Mouse (Mus musculus) liver, postnatal 0 days (tissue): ENCODE data around the gene Fxyd3. TPM values are rescaled to one million over a fixed set of nuclear protein-coding genes. Genes with fewer than 3 reads are reported as not detected.
A peak's percentile ranks its signal among the peaks of the same experiment; 100 is the strongest.

Experiments
- ATAC-seq: fragments of 200-750 bp; cut with Nextera tagmentation; 2 replicates; pipeline ENCODE4 v1.8.0; 2017; ENCODE audit warnings: mild to moderate bottlenecking, moderate library complexity
- DNase-seq: peaks from one replicate; pipeline ENCODE4 v3.0.0-alpha.2; 2016
- H3K27ac ChIP-seq: fragments of 300-500 bp; sonication (generic); 2 replicates; pipeline ENCODE4 v1.5.1; 2014; ENCODE audit warnings: antibody characterized with exemption, moderate library complexity, mild to moderate bottlenecking, low read depth
- H3K27me3 ChIP-seq: fragments of 300-500 bp; sonication (generic); 2 replicates; pipeline ENCODE4 v1.6.1; 2014; ENCODE audit warnings: low read length, control low read depth, mixed read lengths; ENCODE audit not compliant: insufficient read depth
- H3K36me3 ChIP-seq: fragments of 300-500 bp; sonication (generic); replicated peaks from 2 replicates; pipeline ENCODE4 v1.6.1; 2014; ENCODE audit warnings: mild to moderate bottlenecking, control low read depth, low read length, moderate library complexity, mixed read lengths; ENCODE audit not compliant: insufficient read depth
- H3K4me1 ChIP-seq: fragments of 300-500 bp; sonication (generic); 2 replicates; pipeline ENCODE4 v1.6.1; 2014; ENCODE audit warnings: antibody characterized with exemption, mild to moderate bottlenecking, control low read depth; ENCODE audit not compliant: insufficient read depth
- H3K4me2 ChIP-seq: fragments of 300-500 bp; sonication (generic); 2 replicates; pipeline ENCODE4 v1.6.1; 2014; ENCODE audit warnings: low read depth, mild to moderate bottlenecking, low read length, moderate library complexity, mixed read lengths
- H3K4me3 ChIP-seq: fragments of 300-500 bp; sonication (generic); 2 replicates; pipeline ENCODE4 v1.5.1; 2014; ENCODE audit warnings: low read depth, low read length
- H3K9ac ChIP-seq: fragments of 300-500 bp; sonication (generic); replicated peaks from 2 replicates; pipeline ENCODE4 v1.6.1; 2014; ENCODE audit warnings: mild to moderate bottlenecking, moderate library complexity
- H3K9me3 ChIP-seq: fragments of 300-500 bp; sonication (generic); 2 replicates; pipeline ENCODE4 v1.6.1; 2016; ENCODE audit warnings: mild to moderate bottlenecking, control low read depth, low read length, mixed read lengths
- CTCF ChIP-seq: sonication (generic); IDR thresholded peaks from 2 replicates; pipeline ENCODE4 v1.5.1; 2016; ENCODE audit warnings: antibody characterized with exemption, low read depth
- EP300 ChIP-seq: IDR thresholded peaks from 2 replicates; pipeline ENCODE4 v1.6.1; 2016; ENCODE audit warnings: antibody characterized with exemption, low read depth, mild to moderate bottlenecking
- WGBS: fragments of 180-500 bp; shearing (Covaris S2); extraction: QIAGEN DNeasy Blood & Tissue Kit; methylation state at CpG from one replicate; pipeline ENCODE4 v1.1.7; 2014; ENCODE audit not compliant: insufficient replicate concordance; 5-methylcytosine and 5-hydroxymethylcytosine counted together
- polyA plus RNA-seq: library from polyadenylated mRNA; unstranded; fragments of >200 nt; fragmentation: Nextera tagmentation; extraction: Ambion mirVana; gene quantifications from 2 replicates; pipeline ENCODE4 v1.2.1, GENCODE M21; 2015

The Fxyd3 gene
- polyA plus RNA-seq, 1 experiment from 2014 or later, result 3.4 TPM

GRCm38 (mm10) chr7:31106166-31106565, 29.7 kb upstream of the Fxyd3 start:
- TF ChIP-seq CTCF (no peak), EP300 (no peak)
- Histone ChIP-seq H3K4me1 (peaks cover 8% of the 10 kb centered on the region), H3K27ac (no peak overlapping the region), H3K36me3 (peaks cover 3% of the 10 kb centered on the region; the same call in 1 of the 2 replicates), H3K9me3 (no peaks in the 10 kb centered on the region), H3K4me3 (no peak overlapping the region), H3K4me2 (no peak overlapping the region), H3K9ac (no peak overlapping the region), H3K27me3 (no peaks in the 10 kb centered on the region)
- ATAC-seq, result no peak
- WGBS, result 47% methylated on average over 3 of the region's 3 CpGs
- DNase-seq, result no peak

- TF ChIP-seq EP300 (no peak), CTCF (peak; percentile 72)
- peaks cover 3% of the 10 kb centered on the region; the same call in 1 of the 2 replicates for H3K36me3 ChIP-seq
- WGBS, result 43% methylated on average over 15 of the region's 15 CpGs
- ATAC-seq (peak; percentile 20; the same call in 1 of the 2 replicates), DNase-seq (peak; percentile 54)
- no peaks in the 10 kb centered on the region for H3K9me3 ChIP-seq
- H3K4me1 ChIP-seq, result peaks cover 8% of the 10 kb centered on the region
- H3K27me3 ChIP-seq, result no peaks in the 10 kb centered on the region
- H3K27ac ChIP-seq, result 0 out of 2 replicates have a peak overlapping the region, but pooled peaks have one; percentile 3
- no peak overlapping the region for H3K4me2 ChIP-seq
- H3K9ac ChIP-seq, result no peak overlapping the region
- H3K4me3 ChIP-seq, result no peak overlapping the region
Measured at GRCm38 (mm10) chr7:31105061-31105768, 28.7 kb upstream of the Fxyd3 start.

GRCm38 (mm10) chr7:31100786-31101185, 24.3 kb upstream of the Fxyd3 start:
- TF ChIP-seq EP300, result no peak
- TF ChIP-seq CTCF, result no peak
- no peaks in the 10 kb centered on the region for H3K27me3 ChIP-seq
- no peak overlapping the region for H3K4me2 ChIP-seq
- H3K9me3 ChIP-seq, result no peaks in the 10 kb centered on the region
- no peak overlapping the region for H3K27ac ChIP-seq
- WGBS, result 64% methylated on average over 14 of the region's 14 CpGs
- H3K4me3 ChIP-seq, result no peak overlapping the region
- H3K36me3 ChIP-seq, result peaks cover 3% of the 10 kb centered on the region; the same call in 1 of the 2 replicates
- DNase-seq (no peak), ATAC-seq (no peak)
- no peak overlapping the region for H3K9ac ChIP-seq
- 0 out of 2 replicates have a peak, but pooled peaks cover 2% of the 10 kb centered on the region for H3K4me1 ChIP-seq

GRCm38 (mm10) chr7:31099612-31099982, 23.1 kb upstream of the Fxyd3 start:
- 0 out of 2 replicates have a peak, but pooled peaks cover 2% of the 10 kb centered on the region for H3K4me1 ChIP-seq
- H3K9me3 ChIP-seq, result no peaks in the 10 kb centered on the region
- no peak overlapping the region for H3K9ac ChIP-seq
- no peaks in the 10 kb centered on the region for H3K27me3 ChIP-seq
- TF ChIP-seq CTCF (peak; percentile 37), EP300 (no peak)
- H3K4me2 ChIP-seq, result no peak overlapping the region
- DNase-seq, result no peak
- no peak overlapping the region for H3K4me3 ChIP-seq
- 0 out of 2 replicates have a peak, but pooled peaks cover 3% of the 10 kb centered on the region for H3K36me3 ChIP-seq
- WGBS, result 81% methylated on average over 6 of the region's 6 CpGs
- H3K27ac ChIP-seq, result no peak overlapping the region
- no peak for ATAC-seq

- 75% methylated on average over 22 of the region's 22 CpGs for WGBS
- peak; percentile 41 for DNase-seq
Measured at GRCm38 (mm10) chr7:31098697-31099611, 22.4 kb upstream of the Fxyd3 start.

More at GRCm38 (mm10) chr7:31098697-31099611, 22.4 kb upstream of the Fxyd3 start:
- 0 out of 2 replicates have a peak, but pooled peaks cover 2% of the 10 kb centered on the region for H3K4me1 ChIP-seq
- 0 out of 2 replicates have a peak, but pooled peaks cover 3% of the 10 kb centered on the region for H3K36me3 ChIP-seq
- H3K4me2 ChIP-seq, result no peak overlapping the region
- ATAC-seq, result peak; percentile 14; the same call in 1 of the 2 replicates
- H3K4me3 ChIP-seq, result no peak overlapping the region
- TF ChIP-seq CTCF (peak; percentile 16; the same call in 1 of the 2 replicates), EP300 (no peak)
- H3K27ac ChIP-seq, result no peak overlapping the region
- no peak overlapping the region for H3K9ac ChIP-seq
- no peaks in the 10 kb centered on the region for H3K27me3 ChIP-seq
- no peaks in the 10 kb centered on the region for H3K9me3 ChIP-seq
